Mouse (Mus musculus) embryo, embryonic 10 days (tissue): ENCODE results near the gene Tmtc2.

Experiments used
- DNase-seq: peaks from one replicate; pipeline ENCODE4 v3.0.0-alpha.2; 2015; ENCODE audit warnings: low spot score

The Tmtc2 gene

DNA sequence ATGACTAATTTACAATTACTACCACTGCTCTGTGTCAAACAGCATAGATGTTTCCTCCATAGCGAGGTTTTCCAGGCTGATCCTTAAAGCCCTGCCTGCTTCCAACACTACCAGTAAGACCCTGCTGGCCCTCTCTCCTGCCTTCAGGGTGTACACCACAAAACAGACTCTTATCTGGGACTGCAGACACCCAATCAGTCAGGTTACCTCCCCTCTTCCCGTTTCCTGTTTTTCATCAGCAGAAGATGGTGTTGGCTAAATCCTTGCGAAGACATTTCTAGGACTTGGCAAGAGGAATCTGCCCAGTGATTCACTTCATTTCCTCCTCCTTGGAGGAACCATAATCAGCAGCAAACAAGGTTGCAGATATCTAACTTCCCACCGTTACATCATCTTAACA lies 73.8 kb downstream of the Tmtc2 start:
- DNase-seq: no peak

DNA sequence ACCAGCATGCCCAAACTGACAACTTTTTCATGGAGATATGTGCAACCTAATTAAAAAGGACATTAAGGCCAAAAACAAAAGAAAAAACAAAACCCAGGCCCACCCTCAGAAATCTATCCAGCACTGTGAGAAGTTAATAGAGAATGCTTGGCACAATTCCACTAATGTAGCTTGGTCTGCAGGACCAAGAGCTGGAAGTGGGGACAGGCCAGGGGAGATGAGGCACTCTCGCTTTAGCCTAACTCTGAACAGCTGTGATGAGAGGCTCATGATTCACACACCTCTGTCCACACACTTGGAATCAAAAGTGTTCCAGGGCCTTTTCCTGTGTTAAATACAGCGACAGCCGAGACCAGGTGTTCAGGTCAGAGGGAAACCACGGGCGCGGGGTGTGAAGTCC lies 79.0 kb downstream of the Tmtc2 start:
- DNase-seq: no peak

GRCm38 (mm10) chr10:105492485-105492884 lies 81.8 kb downstream of the Tmtc2 start:
- DNase-seq: no peak

GRCm38 (mm10) chr10:105490748-105491147 lies 83.5 kb downstream of the Tmtc2 start:
- no peak for DNase-seq

DNA sequence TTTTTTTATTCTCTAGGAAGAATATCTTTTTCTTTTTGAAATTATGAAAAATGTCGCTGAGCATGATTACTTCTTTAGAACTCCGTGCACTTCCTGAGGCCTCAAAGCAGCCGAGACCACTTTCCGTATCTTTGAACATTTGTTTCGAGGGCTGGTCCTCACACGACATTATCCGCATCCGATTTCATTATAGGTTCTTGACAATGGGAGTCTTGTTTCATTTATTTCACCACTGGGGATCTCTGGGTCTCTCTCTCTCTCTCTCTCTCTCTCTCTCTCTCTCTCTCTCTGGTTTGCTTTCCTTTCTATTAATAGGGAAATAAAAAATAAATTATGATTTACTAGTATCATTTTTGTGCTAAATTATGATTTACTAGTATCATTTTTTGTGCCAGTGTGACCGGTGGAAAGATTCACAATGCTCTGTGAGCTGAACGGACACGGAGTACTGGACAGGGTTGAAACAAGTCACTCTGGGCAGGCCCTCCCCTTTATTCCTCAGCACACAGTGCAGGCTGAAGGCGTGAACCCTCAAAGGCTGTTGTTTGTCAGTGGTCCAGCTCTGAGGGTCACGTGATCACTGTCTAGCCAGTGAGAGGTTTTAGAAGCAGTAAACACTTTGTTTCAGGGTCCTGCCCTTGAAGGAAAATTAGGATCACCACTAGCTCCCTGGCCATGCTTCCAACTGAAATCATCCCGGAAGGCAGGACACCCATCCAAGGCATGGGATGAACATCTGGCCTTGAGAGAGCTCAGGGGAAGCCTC lies 84.1 kb downstream of the Tmtc2 start:
- DNase-seq: peak; percentile 52

GRCm38 (mm10) chr10:105486977-105487376 lies 87.3 kb downstream of the Tmtc2 start:
- no peak for DNase-seq

DNA sequence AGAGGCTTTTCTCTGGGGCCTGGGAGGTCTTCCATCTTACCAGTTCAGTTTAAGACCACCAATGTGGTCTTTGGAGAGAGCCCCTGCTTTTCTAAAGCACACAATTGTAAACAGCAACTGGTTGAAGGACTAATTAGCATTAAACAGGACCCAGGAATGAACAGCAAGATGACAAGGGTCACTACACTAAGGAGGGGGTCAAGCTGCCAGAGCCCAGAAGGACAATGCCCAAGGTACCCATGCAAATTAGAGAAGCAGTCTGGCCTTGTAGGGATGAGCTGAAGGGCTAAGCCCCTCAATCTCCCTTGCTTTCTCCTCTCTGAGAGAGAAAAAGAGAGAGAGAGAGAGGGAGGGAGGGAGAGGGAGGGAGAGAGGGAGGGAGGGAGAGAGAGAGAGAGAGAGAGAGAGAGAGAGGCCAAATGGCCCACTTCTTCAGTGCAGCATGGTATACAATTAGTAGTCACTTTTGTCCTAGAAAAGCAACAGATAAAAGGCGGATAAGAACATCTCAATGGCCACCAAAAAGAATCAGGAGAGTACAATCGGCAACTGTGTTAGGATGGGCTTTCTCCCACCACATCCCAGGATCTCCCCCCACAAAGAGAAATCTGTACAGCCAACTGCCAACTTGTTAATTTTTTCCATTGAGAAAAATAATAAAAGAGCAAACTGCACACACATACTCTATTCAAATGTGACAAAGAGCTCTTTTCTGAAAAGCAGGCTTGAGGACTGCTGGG lies 89.7 kb downstream of the Tmtc2 start:
- peak; percentile 74 for DNase-seq

GRCm38 (mm10) chr10:105479771-105480170 lies 94.5 kb downstream of the Tmtc2 start:
- DNase-seq: no peak

DNA sequence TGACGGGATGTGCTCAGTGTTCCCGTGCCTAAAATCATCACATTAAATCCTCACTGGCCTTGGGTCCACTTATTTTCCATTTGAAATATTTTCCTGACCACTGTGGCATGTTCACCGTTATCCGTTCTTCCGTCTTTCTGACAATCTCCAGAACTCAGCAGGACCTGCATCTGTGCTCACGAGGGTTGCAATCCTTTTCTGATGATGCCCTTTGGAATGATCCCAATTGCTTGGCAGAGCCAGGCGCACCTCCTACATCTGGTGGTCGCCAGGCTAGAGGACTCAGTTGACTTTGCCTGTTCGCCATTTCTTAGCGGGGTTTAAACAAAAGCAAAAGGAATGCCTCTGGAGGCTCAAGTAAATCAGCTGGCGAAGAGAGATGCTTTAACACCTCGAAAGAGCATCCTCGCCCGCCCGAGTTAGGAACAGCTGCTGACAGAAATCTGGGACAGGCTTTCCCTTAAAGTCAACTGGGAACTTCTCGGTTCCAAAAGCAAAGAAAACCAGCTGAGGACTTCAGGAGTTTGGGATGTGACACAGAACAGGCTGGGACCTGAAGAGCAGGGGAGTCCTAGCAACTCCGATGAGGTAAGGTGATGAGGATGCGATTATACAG lies 96.5 kb downstream of the Tmtc2 start:
- no peak for DNase-seq

DNA sequence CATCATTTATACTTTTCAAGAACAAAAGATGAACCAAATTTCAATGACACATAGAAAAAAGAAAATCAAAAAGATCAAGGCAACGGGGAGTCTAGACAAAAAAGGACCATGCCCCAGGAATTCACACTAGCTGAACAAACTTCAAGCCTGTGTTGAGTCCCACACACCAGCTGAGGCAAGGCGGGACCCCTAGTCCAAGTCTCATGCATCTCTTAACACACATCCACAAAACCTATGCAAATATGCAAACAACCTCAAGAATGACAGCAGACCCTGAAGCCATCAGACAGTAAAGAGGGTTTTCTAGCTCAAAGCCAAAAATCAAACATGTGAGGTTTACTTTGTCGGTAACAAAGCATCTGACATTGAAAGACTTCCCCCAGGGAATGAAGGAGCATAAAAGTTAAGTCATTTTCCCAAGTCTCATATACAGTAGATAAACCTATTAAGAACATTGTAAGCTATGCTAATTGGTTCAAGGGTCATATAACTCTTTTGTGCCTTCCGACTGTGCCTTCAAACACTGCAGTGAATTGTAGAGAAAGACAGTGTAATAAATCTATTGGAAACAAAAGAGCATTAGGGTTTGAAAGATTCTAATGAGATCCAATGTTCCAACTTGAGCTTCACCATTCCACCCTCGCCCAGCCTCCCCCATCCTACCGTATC lies 100.0 kb downstream of the Tmtc2 start:
- no peak for DNase-seq

- no peak for DNase-seq
Measured at GRCm38 (mm10) chr10:105464378-105464777, 109.9 kb downstream of the Tmtc2 start.

DNA sequence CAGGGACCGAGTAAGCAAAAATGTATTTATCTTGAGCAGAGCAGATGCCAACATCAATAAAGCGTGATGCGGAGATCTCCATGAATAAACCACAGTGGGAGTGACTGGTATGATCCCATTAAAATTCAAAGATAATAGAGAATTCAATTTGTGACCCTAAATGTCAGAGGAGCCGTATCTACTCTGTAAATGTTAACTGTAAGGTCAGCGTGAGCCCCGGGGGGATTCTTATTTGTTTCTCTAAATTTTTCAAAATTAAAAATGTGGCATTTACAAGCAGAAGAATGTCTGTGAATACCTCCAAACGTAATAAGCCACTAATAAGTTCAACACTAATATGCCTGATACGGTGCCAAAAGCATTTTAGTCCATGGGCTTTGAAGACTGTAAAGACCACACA lies 120.8 kb downstream of the Tmtc2 start:
- no peak for DNase-seq

- DNase-seq: no peak
Measured at GRCm38 (mm10) chr10:105447191-105447590, 127.1 kb downstream of the Tmtc2 start.

- DNase-seq: no peak
Measured at GRCm38 (mm10) chr10:105444309-105444708, 129.9 kb downstream of the Tmtc2 start.

GRCm38 (mm10) chr10:105434879-105435278 lies 139.4 kb downstream of the Tmtc2 start:
- DNase-seq: no peak

DNA sequence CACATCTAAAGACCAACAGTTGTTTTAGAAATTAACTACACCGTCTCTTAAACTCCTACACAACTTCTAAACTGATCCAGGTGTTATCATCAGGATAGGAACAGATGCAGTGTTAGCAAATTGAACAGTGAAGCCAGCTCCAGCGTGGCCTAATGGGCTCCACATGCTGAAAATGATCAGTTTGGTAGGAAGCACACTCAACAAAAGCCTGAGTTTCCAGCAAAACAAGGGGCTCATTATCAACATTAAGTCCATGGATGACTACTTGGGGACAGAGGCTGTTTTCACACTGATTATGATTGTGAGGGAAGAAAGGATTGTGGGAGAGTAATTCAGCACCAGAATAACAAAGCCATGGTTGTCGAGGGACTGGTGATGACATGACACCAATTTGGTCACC lies 143.4 kb downstream of the Tmtc2 start:
- DNase-seq: peak; percentile 61

DNA sequence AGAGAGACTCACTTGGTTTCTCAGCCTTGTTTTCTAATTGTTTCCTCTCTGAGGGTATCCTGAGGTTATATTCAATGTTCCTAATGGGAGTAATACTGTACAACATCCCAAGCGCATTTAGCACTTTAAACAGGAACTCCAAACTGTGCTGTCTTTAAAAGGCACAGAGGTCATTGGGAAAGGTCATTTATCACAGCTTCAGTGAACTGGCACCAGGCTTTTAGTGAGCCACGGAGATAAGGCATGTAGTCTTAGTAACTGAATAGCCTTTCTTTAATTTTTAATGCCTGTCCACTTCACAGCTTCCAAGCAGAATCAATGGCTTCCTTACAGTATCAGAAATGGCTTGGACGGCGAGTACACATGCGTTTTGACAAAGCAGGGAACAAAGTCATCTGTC lies 144.0 kb downstream of the Tmtc2 start:
- DNase-seq: peak; percentile 51

DNA sequence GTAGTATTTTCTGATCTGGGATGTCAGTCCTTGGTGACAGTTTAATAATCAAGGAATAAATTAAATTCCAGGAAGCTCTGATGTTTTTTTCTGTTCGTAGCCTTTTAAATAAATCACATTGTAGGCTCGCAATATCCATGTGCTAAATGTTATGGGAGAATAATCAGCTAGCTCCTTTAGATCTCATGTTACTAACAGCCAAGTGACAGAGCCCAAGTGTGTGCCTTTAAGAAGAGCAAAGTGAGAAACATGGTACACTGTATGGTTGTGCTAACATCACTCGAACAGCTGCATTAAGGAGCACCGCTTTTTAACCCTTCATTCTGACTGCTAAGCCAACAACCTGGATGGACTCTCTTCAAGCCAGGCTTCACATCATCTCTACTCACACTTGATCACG lies 146.2 kb downstream of the Tmtc2 start:
- no peak for DNase-seq

- DNase-seq: no peak
Measured at GRCm38 (mm10) chr10:105427625-105428024, 146.6 kb downstream of the Tmtc2 start.

DNA sequence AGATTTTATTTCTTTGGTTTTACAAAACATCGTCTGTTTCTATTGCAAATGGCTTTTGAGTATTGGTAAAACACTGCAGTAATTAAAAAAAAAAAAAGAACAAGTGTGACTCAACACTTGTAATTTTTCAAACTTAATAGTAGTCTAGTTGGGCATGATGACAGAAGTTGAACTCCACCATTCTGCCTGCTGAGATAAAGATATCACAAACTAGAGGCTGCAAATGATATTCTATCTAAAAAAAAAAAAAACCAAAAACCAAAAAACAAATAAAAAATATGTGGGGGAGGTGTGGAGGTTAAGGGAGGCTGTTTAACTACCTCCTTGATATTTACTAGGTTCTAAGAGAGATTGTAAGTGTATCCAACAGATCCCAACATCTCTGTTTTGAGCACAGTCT lies 149.2 kb downstream of the Tmtc2 start:
- DNase-seq: no peak

DNA sequence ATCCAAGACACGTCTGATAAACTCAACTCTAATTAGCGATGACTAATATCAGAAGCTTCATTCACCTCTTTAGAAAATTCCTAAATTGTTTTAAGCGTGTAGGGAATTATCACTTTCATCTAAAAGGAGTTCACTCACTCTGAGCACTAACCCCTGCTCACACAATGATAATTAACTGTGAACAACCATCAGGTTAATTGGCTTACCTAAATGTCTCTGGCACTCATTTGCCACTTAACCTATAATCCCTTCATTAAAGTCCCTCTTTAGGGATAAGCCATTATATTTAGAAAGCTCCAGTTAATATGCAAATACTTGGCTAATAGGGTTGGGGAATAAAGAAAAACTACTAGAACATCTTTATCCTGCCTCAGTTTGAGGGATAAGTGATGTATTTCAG lies 151.1 kb downstream of the Tmtc2 start:
- DNase-seq: no peak

DNA sequence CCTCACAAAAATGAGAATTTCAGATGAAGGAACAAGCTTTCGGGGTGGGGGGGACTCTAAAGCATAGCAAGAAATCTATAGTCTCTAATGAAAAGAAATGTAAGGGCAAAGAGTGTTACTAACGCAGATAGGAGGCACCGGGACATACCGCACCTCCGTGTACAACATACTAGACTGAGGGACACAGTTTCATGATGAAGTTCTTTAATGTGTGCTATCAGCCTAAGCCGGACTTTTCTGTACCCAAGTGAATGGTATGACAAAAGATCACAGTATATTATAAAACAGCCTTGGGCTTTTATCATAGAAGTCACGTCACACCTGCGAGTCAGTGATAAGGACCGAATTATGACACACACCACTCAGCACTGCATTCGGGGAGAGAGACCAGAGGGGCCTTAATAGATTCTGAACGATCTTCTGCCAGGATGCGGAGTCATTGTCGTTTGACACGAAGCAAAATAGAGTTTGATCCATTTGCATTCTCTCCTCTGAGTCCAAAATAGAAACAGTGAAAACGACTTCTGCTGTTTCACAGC lies 156.3 kb downstream of the Tmtc2 start:
- no peak for DNase-seq
